8 mouse cellular contexts compared by ENCODE assay signal in genomic region chrX:47913543-47913938, GRCm38 (mm10). TPM values are rescaled to one million over a fixed set of nuclear protein-coding genes. Genes with fewer than 3 reads are reported as not detected.
DNase-seq lines count a peak whose midpoint lies in the region; ATAC-seq and TF ChIP-seq lines count a peak whose summit lies in the region.
"Had no signal": no experiment of that assay in that cellular context is flagged by ENCODE, and none has a peak within 500 bp of the region (broad histone marks: within the 10 kb centered on the region; RNA-seq: fewer than 3 reads in every experiment).

No protein-coding gene starts in this region.

- no peaks in the 10 kb centered on the region for H3K27me3 ChIP-seq in kidney, postnatal 0 days (ENCODE audit: insufficient read depth, low read length)
- H3K27me3 ChIP-seq in embryonic facial prominence, embryonic 13.5 days, result no peaks in the 10 kb centered on the region
- no peaks in the 10 kb centered on the region for H3K27me3 ChIP-seq in hindbrain, embryonic 13.5 days
- H3K27me3 ChIP-seq in midbrain, embryonic 13.5 days, result no peaks in the 10 kb centered on the region

- H3K27ac ChIP-seq in kidney, postnatal 0 days, result no peak overlapping the region
- H3K27ac ChIP-seq in embryonic facial prominence, embryonic 13.5 days, result no peak overlapping the region
- no peak overlapping the region for H3K27ac ChIP-seq in hindbrain, embryonic 13.5 days
- H3K27ac ChIP-seq in midbrain, embryonic 13.5 days, result no peak overlapping the region

- ATAC-seq in kidney, postnatal 0 days (replicated peaks; ENCODE audit: low FRiP score, low read depth), result no peak
- ATAC-seq in embryonic facial prominence, embryonic 13.5 days (ENCODE audit: insufficient number of reproducible peaks, insufficient read depth, low FRiP score, low TSS enrichment, low read depth), result no peak
- ATAC-seq in hindbrain, embryonic 13.5 days (ENCODE audit: low FRiP score), result no peak
- ATAC-seq in midbrain, embryonic 13.5 days, result no peak
- ATAC-seq in cerebellum, adult (ENCODE audit: insufficient number of reproducible peaks, low FRiP score, low TSS enrichment), result no peak

- no peak for DNase-seq in kidney, postnatal 0 days (ENCODE audit: low spot score)
- no peak for DNase-seq in kidney, adult 9 months
- no peak for DNase-seq in frontal cortex, postnatal 14 days (ENCODE audit: low spot score in 2 of 2)
- DNase-seq: heart, postnatal 4 days had no signal

- H3K4me1 ChIP-seq in kidney, postnatal 0 days (replicated peaks; ENCODE audit: insufficient read depth, low read length), result no peaks in the 10 kb centered on the region
- H3K4me1 ChIP-seq in embryonic facial prominence, embryonic 13.5 days, result no peaks in the 10 kb centered on the region
- H3K4me1 ChIP-seq in hindbrain, embryonic 13.5 days (replicated peaks), result peaks cover 8% of the 10 kb centered on the region; the same call in 1 of the 2 replicates
- peaks cover 6% of the 10 kb centered on the region; the same call in 1 of the 2 replicates for H3K4me1 ChIP-seq in midbrain, embryonic 13.5 days (replicated peaks)

- no peak for TF ChIP-seq CTCF in kidney, postnatal 0 days (IDR thresholded peaks at IDR 0.05; ENCODE audit: low read depth)

- no peak overlapping the region for H3K9ac ChIP-seq in kidney, postnatal 0 days (ENCODE audit: low read depth, low read length)
- no peak overlapping the region for H3K9ac ChIP-seq in embryonic facial prominence, embryonic 13.5 days
- no peak overlapping the region for H3K9ac ChIP-seq in hindbrain, embryonic 13.5 days
- no peak overlapping the region for H3K9ac ChIP-seq in midbrain, embryonic 13.5 days (replicated peaks)

- H3K9me3 ChIP-seq in kidney, postnatal 0 days (replicated peaks; ENCODE audit: low read length), result no peaks in the 10 kb centered on the region
- H3K9me3 ChIP-seq in embryonic facial prominence, embryonic 13.5 days, result no peaks in the 10 kb centered on the region
- no peaks in the 10 kb centered on the region for H3K9me3 ChIP-seq in hindbrain, embryonic 13.5 days
- no peaks in the 10 kb centered on the region for H3K9me3 ChIP-seq in midbrain, embryonic 13.5 days

- H3K4me2 ChIP-seq in kidney, postnatal 0 days (ENCODE audit: low read length), result peak overlapping the region; percentile 60; the same call in 1 of the 2 replicates
- H3K4me2 ChIP-seq in embryonic facial prominence, embryonic 13.5 days, result peak overlapping the region; percentile 61; the same call in 1 of the 2 replicates
- peak overlapping the region; percentile 58 for H3K4me2 ChIP-seq in hindbrain, embryonic 13.5 days
- peak overlapping the region; percentile 58 for H3K4me2 ChIP-seq in midbrain, embryonic 13.5 days (replicated peaks)

- H3K36me3 ChIP-seq in kidney, postnatal 0 days (ENCODE audit: insufficient read depth, low read length), result no peaks in the 10 kb centered on the region
- H3K36me3 ChIP-seq in embryonic facial prominence, embryonic 13.5 days, result peaks cover 5% of the 10 kb centered on the region; the same call in 1 of the 2 replicates
- peaks cover 17% of the 10 kb centered on the region for H3K36me3 ChIP-seq in hindbrain, embryonic 13.5 days
- H3K36me3 ChIP-seq in midbrain, embryonic 13.5 days, result peaks cover 3% of the 10 kb centered on the region; the same call in 1 of the 2 replicates

- H3K4me3 ChIP-seq in kidney, postnatal 0 days (replicated peaks; ENCODE audit: low read depth, low read length), result no peak overlapping the region
- H3K4me3 ChIP-seq in embryonic facial prominence, embryonic 13.5 days, result no peak overlapping the region
- peak overlapping the region; percentile 60; the same call in 1 of the 2 replicates for H3K4me3 ChIP-seq in hindbrain, embryonic 13.5 days
- H3K4me3 ChIP-seq in midbrain, embryonic 13.5 days (replicated peaks), result peak overlapping the region; percentile 64; the same call in 1 of the 2 replicates

- 76% methylated on average over 7 of the region's 7 CpGs for WGBS in kidney, postnatal 0 days
- 79% methylated on average over 7 of the region's 7 CpGs for WGBS in embryonic facial prominence, embryonic 13.5 days
- WGBS in hindbrain, embryonic 13.5 days, result 70% methylated on average over 7 of the region's 7 CpGs
- 73% methylated on average over 7 of the region's 7 CpGs for WGBS in midbrain, embryonic 13.5 days

RNA-seq across cellular contexts. Expression of gene Ocrl, which starts 1.4 kb away (rescaled TPM):
- polyA plus RNA-seq in kidney, postnatal 0 days (2015; fragmentation: Nextera tagmentation; extraction: Ambion mirVana), result 13.2 and 14.4 TPM in 2 replicates
- polyA plus RNA-seq in embryonic facial prominence, embryonic 13.5 days (2015; fragmentation: Nextera tagmentation; extraction: Ambion mirVana), result 24.9 and 28.7 TPM in 2 replicates
- 25.8 and 26.0 TPM in 2 replicates for polyA plus RNA-seq in hindbrain, embryonic 13.5 days (2015; fragmentation: Nextera tagmentation; extraction: Ambion mirVana)
- polyA plus RNA-seq in midbrain, embryonic 13.5 days (2015; fragmentation: Nextera tagmentation; extraction: Ambion mirVana), result 27.1 and 27.3 TPM in 2 replicates

RNA-seq across cellular contexts. Expression of gene Smarca1, which starts 20.8 kb away (rescaled TPM):
- polyA plus RNA-seq in kidney, postnatal 0 days (2015; fragmentation: Nextera tagmentation; extraction: Ambion mirVana), result 17.3 and 18.1 TPM in 2 replicates
- 34.5 and 37.9 TPM in 2 replicates for polyA plus RNA-seq in embryonic facial prominence, embryonic 13.5 days (2015; fragmentation: Nextera tagmentation; extraction: Ambion mirVana)
- 36.9 and 40.4 TPM in 2 replicates for polyA plus RNA-seq in hindbrain, embryonic 13.5 days (2015; fragmentation: Nextera tagmentation; extraction: Ambion mirVana)
- polyA plus RNA-seq in midbrain, embryonic 13.5 days (2015; fragmentation: Nextera tagmentation; extraction: Ambion mirVana), result 38.5 and 41.3 TPM in 2 replicates

Comparison
In these comparisons a context has a peak if more than half of its experiments do, and no peak if none do; other contexts are left out.
1. H3K4me3 ChIP-seq: peak in hindbrain, embryonic 13.5 days (single experiment) and midbrain, embryonic 13.5 days (single experiment); none in kidney, postnatal 0 days (single experiment) and embryonic facial prominence, embryonic 13.5 days (single experiment).
2. Peak in every context shown above with its lines, with median percentiles within 50 percentile points of each other: H3K4me2 ChIP-seq.